Mouse (Mus musculus) liver, adult 2 months (tissue): ENCODE results near the gene Slc17a4. TPM values are rescaled to one million over a fixed set of nuclear protein-coding genes. Genes with fewer than 3 reads are reported as not detected.

Experiments used
- DNase-seq: peaks from one replicate; pipeline ENCODE4 v3.0.0-alpha.2; 2011; ENCODE audit warnings: low read depth, low spot score; ENCODE audit errors: extremely low read depth
- H3K27ac ChIP-seq: fragments of 200-500 bp; replicated peaks from 2 replicates; pipeline ENCODE4 v1.5.1; 2012; ENCODE audit warnings: low read depth, mild to moderate bottlenecking, control low read depth, inconsistent platforms, low read length; ENCODE audit not compliant: insufficient read depth
- H3K27me3 ChIP-seq: fragments of 200-500 bp; 2 replicates; pipeline ENCODE4 v1.6.1; 2012; ENCODE audit warnings: mild to moderate bottlenecking, moderate library complexity, low read length, inconsistent platforms; ENCODE audit not compliant: control insufficient read depth, insufficient read depth
- H3K36me3 ChIP-seq: fragments of 200-500 bp; 2 replicates; pipeline ENCODE4 v1.6.1; 2012; ENCODE audit warnings: low read length, inconsistent platforms; ENCODE audit not compliant: control insufficient read depth, insufficient read depth
- H3K4me1 ChIP-seq: fragments of 200-500 bp; 2 replicates; pipeline ENCODE4 v1.6.1; 2011; ENCODE audit warnings: low read length; ENCODE audit not compliant: control insufficient read depth, insufficient read depth
- H3K4me3 ChIP-seq: fragments of 200-500 bp; 2 replicates; pipeline ENCODE4 v1.5.1; 2011; ENCODE audit warnings: low read depth, mild to moderate bottlenecking, control low read depth, low read length, moderate library complexity; ENCODE audit not compliant: insufficient read depth
- H3K79me2 ChIP-seq: fragments of 200-500 bp; 2 replicates; pipeline ENCODE4 v1.6.1; 2012; ENCODE audit warnings: inconsistent platforms, mild to moderate bottlenecking, low read length, moderate library complexity; ENCODE audit not compliant: control insufficient read depth, insufficient read depth
- H3K9ac ChIP-seq: fragments of 200-500 bp; 2 replicates; pipeline ENCODE4 v1.6.1; 2012; ENCODE audit warnings: low read depth, mild to moderate bottlenecking, control low read depth, inconsistent platforms, low read length
- CTCF ChIP-seq: fragments of 200-500 bp; IDR thresholded peaks from 2 replicates; pipeline ENCODE4 v1.5.1; 2011; ENCODE audit warnings: low read depth, low read length, control low read depth
- POLR2A ChIP-seq: fragments of 200-500 bp; IDR thresholded peaks from 2 replicates; pipeline ENCODE4 v1.6.1; 2011; ENCODE audit warnings: low read length, control low read depth; ENCODE audit not compliant: insufficient read depth; ENCODE audit errors: extremely low read depth
- WGBS: fragments of 180-500 bp; shearing (Covaris S2); methylation state at CpG from one replicate; pipeline ENCODE4 v1.1.7; 2018; 5-methylcytosine and 5-hydroxymethylcytosine counted together
- polyA plus RNA-seq: library from polyadenylated mRNA; depleted of rRNA; stranded (reverse); fragments of >200 nt; gene quantifications from 2 replicates; pipeline ENCODE4 v1.2.3, GENCODE M21; 2012; rRNA removed
- total RNA-seq: library from RNA; depleted of rRNA; stranded (reverse); fragments of >200 nt; gene quantifications from 2 replicates; pipeline ENCODE4 v1.2.3, GENCODE M21; 2014; rRNA removed

The Slc17a4 gene
- total and polyA plus RNA-seq, 2 experiments = 27.4 to 60.3 TPM

- no peak overlapping the region for H3K9ac ChIP-seq
- H3K4me1 ChIP-seq = peaks cover 15% of the 10 kb centered on the region
- H3K36me3 ChIP-seq = peaks cover 8% of the 10 kb centered on the region
- no peak overlapping the region for H3K4me3 ChIP-seq
- no peaks in the 10 kb centered on the region for H3K79me2 ChIP-seq
- peak overlapping the region; percentile 37 for H3K27ac ChIP-seq
- 37% methylated on average over 9 of the region's 9 CpGs for WGBS
- H3K27me3 ChIP-seq = no peaks in the 10 kb centered on the region
- DNase-seq = peak; percentile 64
- TF ChIP-seq POLR2A = no peak
- no peak for TF ChIP-seq CTCF
These were observed 50.1 kb downstream of the Slc17a4 start for GRCm38 (mm10) chr13:23864711-23865110.

- no peak for DNase-seq
- Histone ChIP-seq H3K27me3 (no peaks in the 10 kb centered on the region), H3K9ac (no peak overlapping the region), H3K4me3 (no peak overlapping the region), H3K27ac (no peak overlapping the region), H3K36me3 (peaks cover 33% of the 10 kb centered on the region), H3K79me2 (no peaks in the 10 kb centered on the region), H3K4me1 (peaks cover 1% of the 10 kb centered on the region; the same call in 1 of the 2 replicates)
- TF ChIP-seq CTCF = no peak
- TF ChIP-seq POLR2A = no peak
These were observed 53.0 kb downstream of the Slc17a4 start for GRCm38 (mm10) chr13:23861815-23862214.

GRCm38 (mm10) chr13:23856401-23856800 lies 58.4 kb downstream of the Slc17a4 start:
- H3K4me3 ChIP-seq = no peak overlapping the region
- no peak for TF ChIP-seq CTCF
- TF ChIP-seq POLR2A = no peak
- H3K79me2 ChIP-seq = no peaks in the 10 kb centered on the region
- no peak overlapping the region for H3K27ac ChIP-seq
- H3K9ac ChIP-seq = no peak overlapping the region
- peaks cover 63% of the 10 kb centered on the region for H3K36me3 ChIP-seq
- 0 out of 2 replicates have a peak, but pooled peaks cover 1% of the 10 kb centered on the region for H3K4me1 ChIP-seq
- no peak for DNase-seq
- 78% methylated on average over 3 of the region's 3 CpGs for WGBS
- no peaks in the 10 kb centered on the region for H3K27me3 ChIP-seq

GRCm38 (mm10) chr13:23849299-23849698 lies 65.5 kb downstream of the Slc17a4 start:
- no peaks in the 10 kb centered on the region; the same call in 1 of the 2 replicates for H3K79me2 ChIP-seq
- H3K9ac ChIP-seq = no peak overlapping the region
- no peaks in the 10 kb centered on the region for H3K27me3 ChIP-seq
- TF ChIP-seq POLR2A (no peak), CTCF (no peak)
- peaks cover 10% of the 10 kb centered on the region for H3K4me1 ChIP-seq
- 0 out of 2 replicates have a peak overlapping the region, but pooled peaks have one; percentile 29 for H3K27ac ChIP-seq
- WGBS = 28% methylated on average over 2 of the region's 2 CpGs
- DNase-seq = no peak
- H3K36me3 ChIP-seq = peaks cover 57% of the 10 kb centered on the region
- no peak overlapping the region for H3K4me3 ChIP-seq

Other genes with a start within 250 kb of the Slc17a4 start
- gene Hist1h2ac, start 231.1 kb downstream of the Slc17a4 start, total RNA-seq = 4.9 and 6.2 TPM in 2 replicates
- 0.12 and 0.22 TPM in 2 replicates for gene Hist1h2ac, start 231.1 kb downstream of the Slc17a4 start, polyA plus RNA-seq
- 228 and 265 TPM in 2 replicates for gene Hist1h2bc, start 230.8 kb downstream of the Slc17a4 start, total RNA-seq
- gene Hist1h2bc, start 230.8 kb downstream of the Slc17a4 start, polyA plus RNA-seq = 312 and 443 TPM in 2 replicates
- gene Hist1h1t, start 219.2 kb downstream of the Slc17a4 start, total RNA-seq = not detected in 2 replicates
- not detected in 2 replicates for gene Hist1h1t, start 219.2 kb downstream of the Slc17a4 start, polyA plus RNA-seq
- 190 and 256 TPM in 2 replicates for gene Hist1h4c, start 216.6 kb downstream of the Slc17a4 start, total RNA-seq
- gene Hist1h4c, start 216.6 kb downstream of the Slc17a4 start, polyA plus RNA-seq = 0.95 and 3.1 TPM in 2 replicates
- 30.4 and 35.3 TPM in 2 replicates for gene Hfe, start 204.2 kb downstream of the Slc17a4 start, total RNA-seq
- 32.6 and 40.9 TPM in 2 replicates for gene Hfe, start 204.2 kb downstream of the Slc17a4 start, polyA plus RNA-seq
- 43.6 and 68.1 TPM in 2 replicates for gene Hist1h1c, start 176.2 kb downstream of the Slc17a4 start, total RNA-seq
- 20.9 and 31.6 TPM in 2 replicates for gene Hist1h1c, start 176.2 kb downstream of the Slc17a4 start, polyA plus RNA-seq
- 8.0 and 24.1 TPM in 2 replicates for gene Hist1h3c, start 169.4 kb downstream of the Slc17a4 start, total RNA-seq
- 0.20 and 0.27 TPM in 2 replicates for gene Hist1h3c, start 169.4 kb downstream of the Slc17a4 start, polyA plus RNA-seq
- 41.9 and 75.6 TPM in 2 replicates for gene Hist1h2bb, start 168.3 kb downstream of the Slc17a4 start, total RNA-seq
- gene Hist1h2bb, start 168.3 kb downstream of the Slc17a4 start, polyA plus RNA-seq = 0.41 and 0.55 TPM in 2 replicates
- gene Hist1h2ab, start 163.9 kb downstream of the Slc17a4 start, total RNA-seq = 19.4 and 55.8 TPM in 2 replicates
- 0.45 and 1.0 TPM in 2 replicates for gene Hist1h2ab, start 163.9 kb downstream of the Slc17a4 start, polyA plus RNA-seq
- 15.2 and 31.1 TPM in 2 replicates for gene Hist1h3b, start 162.7 kb downstream of the Slc17a4 start, total RNA-seq
- gene Hist1h3b, start 162.7 kb downstream of the Slc17a4 start, polyA plus RNA-seq = 0.23 and 0.58 TPM in 2 replicates
- 62.4 and 63.4 TPM in 2 replicates for gene Hist1h4b, start 158.0 kb downstream of the Slc17a4 start, total RNA-seq
- 1.2 TPM in 1 of 2 replicates, not detected in the other for gene Hist1h4b, start 158.0 kb downstream of the Slc17a4 start, polyA plus RNA-seq
- gene Hist1h4a, start 153.8 kb downstream of the Slc17a4 start, total RNA-seq = 21.0 and 54.0 TPM in 2 replicates
- gene Hist1h4a, start 153.8 kb downstream of the Slc17a4 start, polyA plus RNA-seq = 0.76 TPM in 1 of 2 replicates, not detected in the other
- 18.3 and 43.5 TPM in 2 replicates for gene Hist1h3a, start 152.6 kb downstream of the Slc17a4 start, total RNA-seq
- 2.0 TPM in 2 replicates for gene Hist1h3a, start 152.6 kb downstream of the Slc17a4 start, polyA plus RNA-seq
- gene Hist1h1a, start 151.3 kb downstream of the Slc17a4 start, total RNA-seq = 5.6 and 6.2 TPM in 2 replicates
- 0.12 TPM in 1 of 2 replicates, not detected in the other for gene Hist1h1a, start 151.3 kb downstream of the Slc17a4 start, polyA plus RNA-seq
- not detected in 2 replicates for gene Trim38, start 145.1 kb downstream of the Slc17a4 start, total RNA-seq
- gene Trim38, start 145.1 kb downstream of the Slc17a4 start, polyA plus RNA-seq = not detected in 2 replicates
- 175 and 208 TPM in 2 replicates for gene Slc17a2, start 108.0 kb downstream of the Slc17a4 start, total RNA-seq
- 144 and 189 TPM in 2 replicates for gene Slc17a2, start 108.0 kb downstream of the Slc17a4 start, polyA plus RNA-seq
- 32.8 and 38.1 TPM in 2 replicates for gene Slc17a3, start 75.6 kb downstream of the Slc17a4 start, total RNA-seq
- gene Slc17a3, start 75.6 kb downstream of the Slc17a4 start, polyA plus RNA-seq = 34.5 and 39.7 TPM in 2 replicates
- gene Slc17a1, start 47.3 kb downstream of the Slc17a4 start, total RNA-seq = 13.3 and 20.1 TPM in 2 replicates
- gene Slc17a1, start 47.3 kb downstream of the Slc17a4 start, polyA plus RNA-seq = 12.9 and 14.5 TPM in 2 replicates
- gene Hist1h2ba, start 19.1 kb upstream of the Slc17a4 start, total RNA-seq = not detected in 2 replicates
- not detected in 2 replicates for gene Hist1h2ba, start 19.1 kb upstream of the Slc17a4 start, polyA plus RNA-seq
- not detected in 2 replicates for gene Hist1h2aa, start 19.5 kb upstream of the Slc17a4 start, total RNA-seq
- not detected in 2 replicates for gene Hist1h2aa, start 19.5 kb upstream of the Slc17a4 start, polyA plus RNA-seq
- gene Scgn, start 76.2 kb upstream of the Slc17a4 start, total RNA-seq = not detected in 2 replicates
- gene Scgn, start 76.2 kb upstream of the Slc17a4 start, polyA plus RNA-seq = not detected in 2 replicates